Mouse (Mus musculus) brain, adult 2 months (tissue): ENCODE results near the gene Cpa1.

ENCODE experiments used
- DNase-seq: peaks from one replicate; pipeline ENCODE4 v3.0.0; 2011; ENCODE audit warnings: low read depth, low spot score

The Cpa1 gene

GRCm38 (mm10) chr6:30673764-30674561 is 34.9 kb downstream of the Cpa1 start:
- no peak for DNase-seq

DNA sequence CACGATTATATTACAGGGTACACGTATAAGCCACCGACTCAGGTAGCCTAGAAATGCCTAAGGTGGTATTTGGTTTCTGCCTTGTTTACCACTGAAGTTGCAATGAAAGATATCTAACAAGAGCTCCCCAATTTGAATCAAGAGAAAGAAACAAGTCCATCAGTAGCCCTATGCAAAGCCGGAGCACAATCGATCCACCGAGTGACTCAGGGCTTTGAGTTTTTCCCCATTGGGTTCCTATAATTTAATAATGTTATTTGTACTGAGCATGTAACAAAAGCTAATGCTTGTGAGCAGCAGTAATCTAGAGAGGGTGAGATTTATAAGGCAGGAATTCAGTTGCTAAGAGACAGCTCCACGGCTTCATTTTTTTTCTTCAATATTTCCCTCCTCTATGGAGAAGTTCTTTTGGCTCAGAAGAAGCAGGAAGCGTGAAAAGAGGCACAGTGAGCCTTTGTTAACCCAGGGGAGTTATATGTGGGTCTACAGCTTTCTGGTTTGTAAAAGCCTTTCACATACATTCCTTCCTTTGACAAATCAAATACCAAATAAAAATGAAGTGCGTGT is 35.8 kb downstream of the Cpa1 start:
- peak; percentile 71 for DNase-seq

DNA sequence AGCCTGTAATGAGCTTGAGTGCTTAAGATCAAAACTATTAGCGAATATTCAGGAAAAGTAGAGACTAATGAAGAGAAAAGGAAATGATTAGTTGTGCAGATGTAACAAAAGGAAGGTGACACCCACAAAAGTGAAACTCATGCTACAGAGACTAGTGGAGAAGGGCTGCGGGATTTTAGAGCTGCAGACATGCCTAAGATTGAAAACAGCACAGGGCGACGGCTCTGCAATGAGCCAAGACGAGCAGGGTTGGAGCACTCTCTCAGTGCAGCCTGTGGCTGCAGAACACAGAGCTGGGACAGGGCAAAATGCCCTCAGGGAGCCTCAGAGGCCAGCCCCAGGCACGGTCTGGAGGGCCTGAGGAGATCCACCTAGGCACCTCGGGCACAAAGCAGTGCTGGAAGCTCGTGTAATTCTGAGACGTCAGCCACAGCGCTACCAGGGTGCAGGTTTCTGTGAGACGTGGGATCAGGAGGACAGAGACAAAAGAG is 36.3 kb downstream of the Cpa1 start:
- DNase-seq, result peak; percentile 50

DNA sequence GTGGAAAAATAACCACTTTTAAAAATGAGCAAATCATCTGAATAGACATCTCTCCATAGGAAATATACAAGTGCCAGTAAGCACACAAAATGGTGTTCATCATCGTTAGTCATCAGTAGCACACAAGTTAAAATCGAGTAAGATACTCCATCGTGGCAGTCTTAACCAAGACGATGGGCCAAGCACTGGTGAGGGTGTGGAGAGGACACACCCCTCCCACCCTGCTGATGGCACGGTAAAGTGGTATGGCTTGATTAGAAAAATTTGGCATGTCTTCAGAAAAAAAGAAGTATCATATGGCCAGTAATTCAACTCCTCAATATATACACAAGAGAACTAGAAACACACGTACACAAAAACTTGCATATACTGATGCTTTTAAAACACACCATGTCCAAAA is 37.5 kb downstream of the Cpa1 start:
- DNase-seq, result no peak

GRCm38 (mm10) chr6:30677591-30677990 is 38.6 kb downstream of the Cpa1 start:
- no peak for DNase-seq

DNA sequence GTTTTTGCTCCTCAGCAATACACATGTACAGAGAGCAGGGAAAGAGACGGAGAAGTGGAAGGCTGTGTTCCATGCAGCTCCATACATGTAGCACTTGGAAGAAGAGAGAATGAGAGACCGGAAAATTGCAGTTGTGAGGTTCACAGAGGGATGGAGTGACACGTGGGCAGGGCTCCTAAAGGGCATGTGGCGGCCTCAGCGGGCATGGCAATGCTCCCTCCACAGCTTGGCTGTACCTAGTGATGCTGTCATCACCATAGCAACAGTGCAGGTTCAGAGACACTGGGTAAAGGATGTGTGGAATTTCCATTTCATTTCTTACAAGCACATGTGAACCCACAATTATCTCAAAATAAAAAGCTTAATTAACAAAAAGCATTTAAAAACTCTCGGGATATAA is 39.5 kb downstream of the Cpa1 start:
- peak; percentile 73 for DNase-seq

DNA sequence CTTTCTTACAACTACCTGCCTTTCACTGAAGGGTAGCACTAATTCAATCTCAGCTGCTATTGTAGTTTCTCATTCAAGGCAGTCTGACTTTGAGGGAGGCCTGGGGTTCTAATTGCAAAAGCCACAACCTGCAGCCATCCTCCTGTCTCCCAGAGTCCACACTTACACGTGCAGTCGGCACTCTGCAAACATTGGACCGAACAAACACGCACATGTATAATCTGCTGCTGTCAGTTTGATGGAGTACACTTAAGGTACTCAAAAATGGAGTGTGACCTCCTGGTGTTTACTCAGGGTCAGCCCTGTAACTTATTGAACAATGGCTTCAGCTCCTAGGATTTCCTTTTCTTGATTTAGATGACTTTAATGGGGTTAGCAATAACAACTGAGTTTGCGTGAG is 40.5 kb downstream of the Cpa1 start:
- DNase-seq, result no peak

DNA sequence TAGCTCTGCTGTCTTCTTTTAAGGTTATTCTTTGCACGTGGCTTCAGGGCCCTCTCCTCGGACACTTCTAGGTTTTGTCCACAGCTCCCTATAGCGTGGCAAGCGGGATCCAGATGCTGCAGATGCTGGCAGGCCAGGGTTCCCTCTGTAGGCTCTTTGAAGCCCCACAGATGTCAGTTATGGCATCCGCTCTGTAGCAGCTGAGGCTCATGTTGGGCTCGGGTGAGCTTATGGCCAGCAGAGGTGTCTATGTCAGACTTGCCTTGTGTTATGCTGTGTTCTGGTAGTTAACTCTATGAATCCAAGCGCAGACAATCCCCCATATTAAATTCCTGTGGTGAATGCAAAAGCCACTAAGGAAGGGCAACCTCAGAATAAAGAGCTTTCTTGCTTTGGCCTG is 41.4 kb downstream of the Cpa1 start:
- no peak for DNase-seq

- DNase-seq, result peak; percentile 56
Observed at GRCm38 (mm10) chr6:30681935-30682900, 43.2 kb downstream of the Cpa1 start.

DNA sequence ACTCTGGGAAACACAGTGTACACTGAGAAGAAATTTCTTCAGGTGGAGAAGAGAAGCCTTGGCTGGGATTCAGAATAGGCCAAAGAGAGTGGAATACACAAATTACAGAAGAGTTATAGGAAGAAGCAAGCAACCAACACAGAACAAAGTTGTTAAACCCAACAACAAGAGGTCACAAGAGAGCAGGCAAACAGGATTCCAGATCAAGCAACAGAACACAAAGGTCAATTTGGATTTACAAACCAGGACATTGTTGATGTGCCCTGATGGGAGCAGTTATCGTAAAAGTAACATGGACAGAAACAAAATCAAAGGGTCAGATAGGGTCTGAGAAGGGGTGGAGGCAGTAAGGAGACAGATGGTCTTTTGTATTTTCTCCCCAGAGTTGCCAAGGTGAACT is 45.6 kb downstream of the Cpa1 start:
- DNase-seq, result no peak

DNA sequence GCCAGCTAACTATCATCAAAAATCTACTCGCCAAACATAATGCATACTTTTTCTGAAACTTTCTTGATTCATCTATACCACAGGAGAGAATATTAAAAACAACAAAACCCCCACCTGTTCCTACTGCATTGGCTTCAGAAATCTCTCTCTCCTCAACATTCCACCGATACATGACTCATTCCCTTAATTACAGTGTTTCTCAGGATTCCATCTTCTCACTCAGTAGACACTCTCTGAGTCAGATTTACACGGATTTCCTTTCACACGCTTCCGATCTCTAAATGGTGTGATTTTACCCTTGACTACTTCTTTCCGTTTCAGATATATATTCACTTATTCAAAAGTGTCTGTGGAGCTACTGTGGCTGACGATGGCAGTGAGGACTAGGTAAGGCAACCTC is 48.2 kb downstream of the Cpa1 start:
- DNase-seq, result peak; percentile 71

DNA sequence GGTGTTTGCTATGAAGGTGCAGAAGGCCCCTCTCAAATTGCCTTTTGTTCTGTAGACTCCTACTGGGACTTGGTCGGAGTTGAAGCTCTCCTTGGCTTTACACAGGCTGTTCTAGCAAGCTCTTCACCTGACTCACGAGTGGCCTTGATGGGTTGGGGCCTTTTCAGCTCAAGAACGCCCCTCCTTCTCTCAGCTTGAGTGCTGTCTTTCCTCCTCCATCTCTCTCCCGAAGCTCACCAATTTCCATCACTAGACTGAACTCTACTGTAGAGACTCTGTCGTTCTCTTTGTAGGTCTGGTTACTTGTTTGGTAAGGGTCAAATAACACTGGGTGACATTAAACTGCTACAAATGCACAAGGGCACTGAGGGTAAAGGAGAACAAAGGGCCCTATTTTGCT is 53.8 kb downstream of the Cpa1 start:
- no peak for DNase-seq

GRCm38 (mm10) chr6:30693350-30693991 is 54.5 kb downstream of the Cpa1 start, which contains the start of gene Cep41:
Gene Cep41, minus strand, starts transcription at chr6:30693749.
- DNase-seq, result peak; percentile 99

- peak; percentile 89 for DNase-seq
Observed at GRCm38 (mm10) chr6:30694209-30694608, 55.2 kb downstream of the Cpa1 start.
